Mouse (Mus musculus): ENCODE data around the gene Bglap2. TPM values are rescaled to one million over a fixed set of nuclear protein-coding genes. Genes with fewer than 3 reads are reported as not detected.
"Not testable (repeated sequence)": the region's sequence is repeated elsewhere in the genome, so short reads cannot be mapped to it uniquely, and the experiment has no call there.

The Bglap2 gene
- polyA plus RNA-seq (2015; fragmentation: Nextera tagmentation; extraction: Ambion mirVana) = not detected in 2 replicates

DNA sequence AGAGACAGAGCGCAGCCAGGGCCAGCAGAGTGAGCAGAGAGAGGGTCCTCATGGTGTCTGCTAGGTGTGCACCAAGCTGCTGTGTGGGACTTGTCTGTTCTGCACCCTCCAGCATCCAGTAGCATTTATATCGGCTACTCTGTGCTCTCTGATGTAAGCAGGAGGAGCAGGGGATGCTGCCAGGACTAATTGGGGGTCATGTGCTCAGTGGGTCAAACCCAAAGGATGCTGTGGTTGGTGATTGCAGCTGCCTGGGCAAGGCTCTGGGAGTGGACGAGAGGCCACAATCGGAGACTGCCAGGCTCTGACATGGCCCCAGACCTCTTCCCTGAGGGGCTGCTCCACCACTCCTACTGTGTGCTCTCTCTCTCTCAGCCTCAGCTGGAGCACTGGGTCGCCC lies at the start of gene Bglap2:
TSS of gene Bglap2 (minus strand) at position 101 of the 400 bp plus-strand sequence.
- not testable (repeated sequence) for H3K4me3 ChIP-seq; ATAC-seq (replicated peaks; ENCODE audit: insufficient number of reproducible peaks, insufficient read depth, low FRiP score, low read depth); H3K27me3 ChIP-seq; H3K9me3 ChIP-seq (replicated peaks); H3K36me3 ChIP-seq; H3K4me2 ChIP-seq; H3K27ac ChIP-seq; H3K9ac ChIP-seq; H3K4me1 ChIP-seq (replicated peaks)
- WGBS = 76% methylated on average over 5 of the region's 5 CpGs

DNA sequence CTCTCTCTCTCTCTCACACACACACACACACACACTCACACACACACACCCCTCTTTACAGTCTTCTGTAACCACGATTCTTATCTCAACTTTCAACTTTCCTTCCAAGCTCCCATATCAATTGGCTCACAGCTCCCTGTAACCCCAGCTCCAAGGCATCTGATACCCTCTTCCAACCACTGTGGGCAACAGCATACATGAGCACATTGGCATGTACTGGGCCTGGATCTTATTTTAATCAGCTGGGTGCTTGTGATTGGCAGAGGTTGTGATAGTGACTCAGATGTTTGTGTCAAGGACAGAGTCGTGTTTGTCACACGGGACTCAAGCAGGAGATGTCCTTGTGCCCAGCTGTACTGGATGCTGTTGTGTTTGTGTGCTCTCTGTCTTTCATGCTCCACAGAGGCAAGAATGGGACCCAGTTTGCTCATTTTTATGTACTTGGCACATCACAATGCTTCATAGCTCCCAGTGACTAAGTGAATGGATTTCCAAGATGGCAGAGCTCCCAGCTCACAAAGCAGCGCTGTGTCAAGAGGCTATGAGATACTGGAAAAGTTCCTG lies 48.9 kb upstream of the Bglap2 start:
- WGBS = 61% methylated on average over 4 of the region's 4 CpGs
- H3K36me3 ChIP-seq = no peaks in the 10 kb centered on the region
- H3K4me1 ChIP-seq (replicated peaks) = peaks cover 14% of the 10 kb centered on the region
- no peak overlapping the region for H3K9ac ChIP-seq
- no peaks in the 10 kb centered on the region for H3K9me3 ChIP-seq (replicated peaks)
- ATAC-seq (replicated peaks; ENCODE audit: insufficient number of reproducible peaks, insufficient read depth, low FRiP score, low read depth) = no peak
- no peak overlapping the region for H3K4me3 ChIP-seq
- no peak overlapping the region for H3K4me2 ChIP-seq
- no peaks in the 10 kb centered on the region for H3K27me3 ChIP-seq
- H3K27ac ChIP-seq = no peak overlapping the region

GRCm38 (mm10) chr3:88425708-88426420 lies 47.4 kb upstream of the Bglap2 start:
- Histone ChIP-seq H3K4me2 (peak overlapping the region; percentile 95), H3K4me1 (replicated peaks) (peaks cover 21% of the 10 kb centered on the region), H3K27ac (no peak overlapping the region), H3K9ac (no peak overlapping the region), H3K27me3 (no peaks in the 10 kb centered on the region), H3K9me3 (replicated peaks) (no peaks in the 10 kb centered on the region), H3K4me3 (no peak overlapping the region), H3K36me3 (peaks cover under 1% of the 10 kb centered on the region; the same call in 1 of the 2 replicates)
- WGBS = 81% methylated on average over 10 of the region's 10 CpGs
- ATAC-seq (replicated peaks; ENCODE audit: insufficient number of reproducible peaks, insufficient read depth, low FRiP score, low read depth) = no peak

DNA sequence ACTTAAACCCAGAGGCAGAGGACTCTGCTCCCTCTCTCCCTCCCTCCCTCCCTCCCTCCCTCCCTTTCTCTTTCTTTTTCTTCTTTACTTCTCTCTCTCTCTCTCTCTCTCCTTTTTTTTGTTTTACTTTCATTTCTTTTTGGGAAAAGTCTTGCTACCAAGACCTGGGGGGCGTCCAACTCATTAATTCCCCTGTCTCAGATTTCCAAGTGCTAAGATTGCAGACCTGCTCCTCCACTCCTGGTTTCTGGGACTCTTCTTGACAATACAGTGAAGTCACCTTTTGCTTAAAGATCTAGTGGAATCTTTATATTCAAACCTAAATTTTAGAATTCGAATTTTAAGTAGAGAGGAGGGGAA lies 46.8 kb upstream of the Bglap2 start:
- Histone ChIP-seq H3K27me3 (no peaks in the 10 kb centered on the region), H3K27ac (no peak overlapping the region), H3K4me2 (peak overlapping the region; percentile 95), H3K4me3 (peak overlapping the region; percentile 92), H3K4me1 (replicated peaks) (peaks cover 21% of the 10 kb centered on the region), H3K36me3 (peaks cover 6% of the 10 kb centered on the region), H3K9me3 (replicated peaks) (no peaks in the 10 kb centered on the region), H3K9ac (no peak overlapping the region)
- 20% methylated on average over 2 of the region's 2 CpGs for WGBS
- ATAC-seq (replicated peaks; ENCODE audit: insufficient number of reproducible peaks, insufficient read depth, low FRiP score, low read depth) = no peak

GRCm38 (mm10) chr3:88424605-88425329 lies 46.3 kb upstream of the Bglap2 start, which contains the start of gene Slc25a44:
Slc25a44 (minus strand) TSS chr3:88425139.
- Histone ChIP-seq H3K27ac (peak within 1 kb of the TSS; percentile 58), H3K36me3 (peaks cover 11% of the 10 kb centered on the region), H3K27me3 (no peaks in the 10 kb centered on the region), H3K4me3 (peak within 1 kb of the TSS; percentile 92), H3K4me1 (replicated peaks) (peaks cover 21% of the 10 kb centered on the region), H3K4me2 (peak within 1 kb of the TSS; percentile 95), H3K9me3 (replicated peaks) (no peaks in the 10 kb centered on the region), H3K9ac (peak within 1 kb of the TSS; percentile 79)
- WGBS = 1% methylated on average over 35 of the region's 35 CpGs
- peak; percentile 97 for ATAC-seq (replicated peaks; ENCODE audit: insufficient number of reproducible peaks, insufficient read depth, low FRiP score, low read depth)

- Histone ChIP-seq H3K4me3 (no peak overlapping the region), H3K4me1 (replicated peaks) (peaks cover 21% of the 10 kb centered on the region), H3K36me3 (peaks cover 21% of the 10 kb centered on the region), H3K4me2 (no peak overlapping the region), H3K9me3 (replicated peaks) (no peaks in the 10 kb centered on the region), H3K9ac (no peak overlapping the region), H3K27me3 (no peaks in the 10 kb centered on the region), H3K27ac (no peak overlapping the region)
- WGBS = 35% methylated on average over 9 of the region's 9 CpGs
- no peak for ATAC-seq (replicated peaks; ENCODE audit: insufficient number of reproducible peaks, insufficient read depth, low FRiP score, low read depth)
Observed at GRCm38 (mm10) chr3:88422020-88422720, 43.7 kb upstream of the Bglap2 start.

GRCm38 (mm10) chr3:88420771-88421170 lies 42.3 kb upstream of the Bglap2 start:
- no peaks in the 10 kb centered on the region for H3K27me3 ChIP-seq
- H3K4me1 ChIP-seq (replicated peaks) = peaks cover 21% of the 10 kb centered on the region
- H3K4me3 ChIP-seq = no peak overlapping the region
- no peaks in the 10 kb centered on the region for H3K9me3 ChIP-seq (replicated peaks)
- no peak overlapping the region for H3K4me2 ChIP-seq
- H3K27ac ChIP-seq = no peak overlapping the region
- WGBS = 90% methylated on average over 19 of the region's 19 CpGs
- H3K36me3 ChIP-seq = peaks cover 30% of the 10 kb centered on the region
- no peak for ATAC-seq (replicated peaks; ENCODE audit: insufficient number of reproducible peaks, insufficient read depth, low FRiP score, low read depth)
- no peak overlapping the region for H3K9ac ChIP-seq

DNA sequence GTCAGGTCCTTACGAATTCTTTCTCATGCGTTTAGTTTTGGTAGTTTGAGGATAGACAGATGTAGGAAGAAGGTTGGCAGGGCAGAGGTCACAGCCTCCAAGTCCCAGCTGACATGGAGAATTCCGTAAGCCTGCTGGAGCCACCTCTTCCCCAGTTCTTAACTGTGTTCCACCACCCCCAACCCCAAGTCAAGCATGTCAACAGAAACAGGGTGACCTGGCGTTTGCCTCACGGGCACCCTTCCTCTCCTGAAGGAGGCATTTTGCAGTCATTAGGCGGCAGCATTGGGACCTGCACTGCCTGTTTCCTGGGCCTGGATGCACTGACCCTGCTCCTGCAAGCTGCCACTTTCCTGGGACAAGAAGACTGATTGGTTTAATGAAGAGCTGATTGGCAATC lies 39.5 kb upstream of the Bglap2 start:
- Histone ChIP-seq H3K4me1 (replicated peaks) (peaks cover 9% of the 10 kb centered on the region), H3K27ac (no peak overlapping the region), H3K27me3 (no peaks in the 10 kb centered on the region), H3K4me2 (no peak overlapping the region), H3K9ac (no peak overlapping the region), H3K9me3 (replicated peaks) (no peaks in the 10 kb centered on the region), H3K36me3 (peaks cover 44% of the 10 kb centered on the region), H3K4me3 (no peak overlapping the region)
- WGBS = 81% methylated on average over 6 of the region's 6 CpGs
- no peak for ATAC-seq (replicated peaks; ENCODE audit: insufficient number of reproducible peaks, insufficient read depth, low FRiP score, low read depth)

DNA sequence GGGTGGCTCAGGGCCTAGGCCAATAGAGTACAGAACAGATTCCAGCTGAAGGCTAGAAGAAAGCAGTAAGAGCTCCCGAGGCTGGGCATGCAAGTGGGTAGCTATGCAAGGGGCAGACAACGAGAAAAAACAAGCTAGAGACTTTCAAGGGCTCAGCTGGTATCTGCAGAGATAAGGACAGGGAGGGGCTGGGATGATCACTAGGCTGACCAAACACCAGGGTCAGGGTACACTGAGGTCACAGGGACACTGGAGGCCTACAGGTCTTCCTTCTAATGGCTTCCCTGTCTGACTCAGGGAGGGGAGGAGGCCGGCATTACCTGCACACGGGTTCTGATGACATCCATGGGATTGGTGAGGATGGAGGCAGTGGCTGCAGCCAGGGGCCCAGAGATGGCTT lies 37.2 kb upstream of the Bglap2 start:
- H3K9ac ChIP-seq = no peak overlapping the region

GRCm38 (mm10) chr3:88412636-88413035 lies 34.1 kb upstream of the Bglap2 start:
- peaks cover 33% of the 10 kb centered on the region; the same call in 1 of the 2 replicates for H3K36me3 ChIP-seq
- no peaks in the 10 kb centered on the region for H3K9me3 ChIP-seq (replicated peaks)
- no peak overlapping the region for H3K9ac ChIP-seq
- no peak overlapping the region for H3K4me2 ChIP-seq
- no peak overlapping the region for H3K27ac ChIP-seq
- H3K4me1 ChIP-seq (replicated peaks) = peaks cover 25% of the 10 kb centered on the region
- no peak for ATAC-seq (replicated peaks; ENCODE audit: insufficient number of reproducible peaks, insufficient read depth, low FRiP score, low read depth)
- WGBS = 79% methylated on average over 11 of the region's 11 CpGs
- no peaks in the 10 kb centered on the region for H3K27me3 ChIP-seq
- no peak overlapping the region for H3K4me3 ChIP-seq

More for the DNA sequence above, 37.2 kb upstream of the Bglap2 start:
- H3K27me3 ChIP-seq = no peaks in the 10 kb centered on the region
- H3K27ac ChIP-seq = no peak overlapping the region
- H3K4me1 ChIP-seq (replicated peaks) = peaks cover 4% of the 10 kb centered on the region
- H3K4me3 ChIP-seq = no peak overlapping the region
- H3K9me3 ChIP-seq (replicated peaks) = no peaks in the 10 kb centered on the region
- no peak overlapping the region for H3K4me2 ChIP-seq
- 57% methylated on average over 4 of the region's 4 CpGs for WGBS
- H3K36me3 ChIP-seq = peaks cover 52% of the 10 kb centered on the region
- no peak for ATAC-seq (replicated peaks; ENCODE audit: insufficient number of reproducible peaks, insufficient read depth, low FRiP score, low read depth)

DNA sequence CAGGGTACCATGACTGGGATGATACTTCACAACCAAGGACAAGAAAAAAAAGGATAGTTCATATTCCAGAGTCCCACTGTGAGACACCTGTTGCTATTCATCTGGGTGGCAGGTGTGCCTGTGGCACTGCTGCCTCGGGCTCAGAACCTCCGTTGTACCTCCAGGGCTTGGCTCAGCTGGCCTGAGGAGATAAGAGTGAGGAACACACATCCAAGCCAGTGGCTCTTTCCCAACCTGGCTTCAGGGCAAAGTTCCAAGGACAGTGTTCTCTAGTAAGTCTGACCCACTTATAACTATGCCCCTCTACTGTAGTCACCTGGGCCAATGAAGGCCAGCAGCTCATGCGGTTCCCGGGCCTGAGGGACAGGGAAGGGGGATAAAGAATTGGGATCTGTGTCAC lies 33.2 kb upstream of the Bglap2 start:
- no peaks in the 10 kb centered on the region for H3K9me3 ChIP-seq (replicated peaks)
- H3K4me3 ChIP-seq = no peak overlapping the region
- ATAC-seq (replicated peaks; ENCODE audit: insufficient number of reproducible peaks, insufficient read depth, low FRiP score, low read depth) = no peak
- WGBS = 86% methylated on average over 4 of the region's 4 CpGs
- no peak overlapping the region for H3K4me2 ChIP-seq
- H3K4me1 ChIP-seq (replicated peaks) = peaks cover 31% of the 10 kb centered on the region
- no peak overlapping the region for H3K9ac ChIP-seq
- peaks cover 32% of the 10 kb centered on the region; the same call in 1 of the 2 replicates for H3K36me3 ChIP-seq
- no peaks in the 10 kb centered on the region for H3K27me3 ChIP-seq
- no peak overlapping the region for H3K27ac ChIP-seq
